Comparison of ENCODE assay signal across 8 mouse cellular contexts in genomic region chr1:131527281-131528080, GRCm38 (mm10). TPM values are rescaled to one million over a fixed set of nuclear protein-coding genes. Genes with fewer than 3 reads are reported as not detected.
A peak's percentile ranks its signal among the peaks of the same experiment; 100 is the strongest.
DNase-seq lines count a peak whose midpoint lies in the region; ATAC-seq and TF ChIP-seq lines count a peak whose summit lies in the region.

Gene Srgap2 (minus strand): TSS chr1:131527352.
Gene Fam72a (plus strand): TSS chr1:131527903.

- no peaks in the 10 kb centered on the region for H3K9me3 ChIP-seq in CH12.LX (replicated peaks; ENCODE audit: low read length)
- H3K9me3 ChIP-seq in forebrain, embryonic 11.5 days (ENCODE audit: control insufficient read depth, low read length) = no peaks in the 10 kb centered on the region
- H3K9me3 ChIP-seq in heart, embryonic 16.5 days (replicated peaks; ENCODE audit: control insufficient read depth, low read length) = no peaks in the 10 kb centered on the region
- no peaks in the 10 kb centered on the region for H3K9me3 ChIP-seq in liver, embryonic 15.5 days (replicated peaks)
- no peaks in the 10 kb centered on the region for H3K9me3 ChIP-seq in neural tube, embryonic 12.5 days

- under 1% methylated on average over 44 of the region's 44 CpGs for WGBS in forebrain, embryonic 11.5 days
- WGBS in heart, embryonic 16.5 days = under 1% methylated on average over 44 of the region's 44 CpGs
- under 1% methylated on average over 44 of the region's 44 CpGs for whole genome bisulfite sequencing in liver, embryonic 15.5 days (ENCODE audit: insufficient replicate concordance)
- WGBS in neural tube, embryonic 12.5 days = under 1% methylated on average over 44 of the region's 44 CpGs

- dilution Hi-C loops in CH12.LX (cut with MboI; ENCODE audit: extremely low pct_ligation_motif_present, extremely low pct_unique_long_range_greater_than_20kb, low sequenced_read_pairs) = no loop called here

- H3K4me1 ChIP-seq in CH12.LX (ENCODE audit: control insufficient read depth in 1 of 2, insufficient read depth in 2 of 2) = peaks cover 6 to 44% of the 10 kb centered on the region in 2 experiments
- peaks cover 14% of the 10 kb centered on the region for H3K4me1 ChIP-seq in forebrain, embryonic 11.5 days (replicated peaks; ENCODE audit: control insufficient read depth, insufficient read depth, low read length)
- peaks cover 32% of the 10 kb centered on the region for H3K4me1 ChIP-seq in heart, embryonic 16.5 days (ENCODE audit: control insufficient read depth, insufficient read depth, low read length)
- peaks cover 54% of the 10 kb centered on the region for H3K4me1 ChIP-seq in liver, embryonic 15.5 days (replicated peaks)
- H3K4me1 ChIP-seq in neural tube, embryonic 12.5 days = peaks cover 44% of the 10 kb centered on the region

- peaks cover 57% of the 10 kb centered on the region for H3K79me2 ChIP-seq in CH12.LX (replicated peaks; ENCODE audit: control insufficient read depth, extremely low read depth, insufficient read depth, poor library complexity, severe bottlenecking)

- peak within 1 kb of the TSS; percentile 91 for H3K4me2 ChIP-seq in CH12.LX (ENCODE audit: insufficient read depth, low read depth, poor library complexity, severe bottlenecking)
- H3K4me2 ChIP-seq in forebrain, embryonic 11.5 days (ENCODE audit: low read depth, low read length, severe bottlenecking) = peak within 1 kb of the TSS; percentile 91
- peak within 1 kb of the TSS; percentile 95 for H3K4me2 ChIP-seq in heart, embryonic 16.5 days (ENCODE audit: low read depth, low read length)
- peak within 1 kb of the TSS; percentile 99 for H3K4me2 ChIP-seq in liver, embryonic 15.5 days
- H3K4me2 ChIP-seq in neural tube, embryonic 12.5 days (replicated peaks) = peak within 1 kb of the TSS; percentile 96

- in situ Hi-C loops in CH12.LX (cut with MboI; ENCODE audit: low pct_ligation_motif_present, low pct_unique_long_range_greater_than_20kb, low sequenced_read_pairs) = no loop called here

- DNase-seq in CH12.LX (ENCODE audit: extremely low read depth) = peak; percentile 100
- DNase-seq in c-Kit-positive CD71-positive TER-119-negative erythroid progenitor cells, embryonic 14.5 days (ENCODE audit: low read depth) = peak; percentile 98
- peak; percentile 97 for DNase-seq in forebrain, embryonic 11.5 days (ENCODE audit: low spot score)
- DNase-seq in kidney, postnatal 36 days = peak; percentile 97 to 99
- DNase-seq in telencephalon, adult 2 months (ENCODE audit: low read depth, low spot score) = peak; percentile 100

- H3K36me3 ChIP-seq in CH12.LX (replicated peaks in 1 of 2; ENCODE audit: control insufficient read depth in 1 of 2, insufficient read depth in 1 of 2, low read length in 1 of 2) = peaks cover 0 to 14% of the 10 kb centered on the region in 2 experiments
- H3K36me3 ChIP-seq in forebrain, embryonic 11.5 days (ENCODE audit: control insufficient read depth, insufficient read depth, low read length) = no peaks in the 10 kb centered on the region
- H3K36me3 ChIP-seq in heart, embryonic 16.5 days (ENCODE audit: control insufficient read depth, insufficient read depth) = no peaks in the 10 kb centered on the region
- no peaks in the 10 kb centered on the region for H3K36me3 ChIP-seq in liver, embryonic 15.5 days (replicated peaks)
- no peaks in the 10 kb centered on the region for H3K36me3 ChIP-seq in neural tube, embryonic 12.5 days

- peak within 1 kb of the TSS; percentile 86 to 96 (median 86) for H3K4me3 ChIP-seq in CH12.LX (replicated peaks in 1 of 3; ENCODE audit: low read depth in 2 of 3, low read length in 2 of 3, poor library complexity in 1 of 3)
- H3K4me3 ChIP-seq in forebrain, embryonic 11.5 days (ENCODE audit: low read depth, low read length) = peak within 1 kb of the TSS; percentile 80
- peak within 1 kb of the TSS; percentile 84 for H3K4me3 ChIP-seq in heart, embryonic 16.5 days (ENCODE audit: low read length)
- H3K4me3 ChIP-seq in liver, embryonic 15.5 days (replicated peaks) = peak within 1 kb of the TSS; percentile 90
- peak within 1 kb of the TSS; percentile 60 for H3K4me3 ChIP-seq in neural tube, embryonic 12.5 days

- peak; percentile 92 for TF ChIP-seq POLR2A in CH12.LX (IDR thresholded peaks at IDR 0.05; ENCODE audit: low read depth, low read length)

- no peaks in the 10 kb centered on the region for H3K27me3 ChIP-seq in CH12.LX (replicated peaks)
- H3K27me3 ChIP-seq in forebrain, embryonic 11.5 days (ENCODE audit: control insufficient read depth, insufficient read depth, low read length) = no peaks in the 10 kb centered on the region
- H3K27me3 ChIP-seq in heart, embryonic 16.5 days (ENCODE audit: control insufficient read depth, insufficient read depth, low read length) = no peaks in the 10 kb centered on the region
- H3K27me3 ChIP-seq in liver, embryonic 15.5 days = no peaks in the 10 kb centered on the region
- H3K27me3 ChIP-seq in neural tube, embryonic 12.5 days (replicated peaks) = no peaks in the 10 kb centered on the region

- no peak for TF ChIP-seq RAD21 in CH12.LX (IDR thresholded peaks at IDR 0.05; ENCODE audit: low read depth, low read length)

- TF ChIP-seq EP300 in CH12.LX (IDR thresholded peaks at IDR 0.05; ENCODE audit: low read length) = no peak

- peak within 1 kb of the TSS; percentile 88 for H3K27ac ChIP-seq in CH12.LX (ENCODE audit: insufficient read depth, low read depth)
- H3K27ac ChIP-seq in forebrain, embryonic 11.5 days (ENCODE audit: low read depth, low read length) = peak within 1 kb of the TSS; percentile 90
- H3K27ac ChIP-seq in heart, embryonic 16.5 days (ENCODE audit: low read length) = peak within 1 kb of the TSS; percentile 91
- peak within 1 kb of the TSS; percentile 94 for H3K27ac ChIP-seq in liver, embryonic 15.5 days (replicated peaks)
- peak within 1 kb of the TSS; percentile 75 for H3K27ac ChIP-seq in neural tube, embryonic 12.5 days

- peak within 1 kb of the TSS; percentile 62 for H3K9ac ChIP-seq in CH12.LX (ENCODE audit: insufficient read depth, low read depth)
- peak within 1 kb of the TSS; percentile 86 for H3K9ac ChIP-seq in forebrain, embryonic 11.5 days (ENCODE audit: low read length)
- peak within 1 kb of the TSS; percentile 85 for H3K9ac ChIP-seq in heart, embryonic 16.5 days (ENCODE audit: low read length)
- H3K9ac ChIP-seq in liver, embryonic 15.5 days = peak within 1 kb of the TSS; percentile 90
- peak within 1 kb of the TSS; percentile 70 for H3K9ac ChIP-seq in neural tube, embryonic 12.5 days

- no peak for TF ChIP-seq CTCF in CH12.LX (conservative IDR thresholded peaks at IDR 0.05 in 1 of 2, IDR thresholded peaks at IDR 0.05 in 1 of 2; ENCODE audit: low read depth in 2 of 2, low read length in 2 of 2)

- ATAC-seq in forebrain, embryonic 11.5 days (replicated peaks; ENCODE audit: low FRiP score) = peak; percentile 95
- peak; percentile 94 for ATAC-seq in heart, embryonic 16.5 days (replicated peaks; ENCODE audit: extremely low read depth, insufficient read depth, low FRiP score)
- ATAC-seq in liver, embryonic 15.5 days (ENCODE audit: insufficient read depth) = peak; percentile 94
- peak; percentile 98 for ATAC-seq in neural tube, embryonic 12.5 days (ENCODE audit: low FRiP score, low read depth)

TF ChIP-seq in CH12.LX, 34 proteins besides CTCF, POLR2A, EP300 and RAD21 (continues in another document):
- TF ChIP-seq USF1 (IDR thresholded peaks at IDR 0.05; ENCODE audit: low read depth, low read length) = no peak
- TF ChIP-seq HCFC1 (IDR thresholded peaks at IDR 0.05; ENCODE audit: low read depth, low read length) = peak; percentile 61
- TF ChIP-seq NRF1 (IDR thresholded peaks at IDR 0.05; ENCODE audit: low read depth, low read length) = 0 out of 2 replicates have a peak, but pooled peaks have one; percentile 19
- TF ChIP-seq POLR2AphosphoS2 (IDR thresholded peaks at IDR 0.05; ENCODE audit: low read depth, low read length) = peak; percentile 94
- TF ChIP-seq ZMIZ1 (IDR thresholded peaks at IDR 0.05; ENCODE audit: low read depth, low read length) = peak; percentile 95
- peak; percentile 99 for TF ChIP-seq SIN3A (IDR thresholded peaks at IDR 0.05; ENCODE audit: low read length)
- peak; percentile 54 for TF ChIP-seq IRF4 (IDR thresholded peaks at IDR 0.05; ENCODE audit: low read depth, low read length)
- TF ChIP-seq ZNF384 (IDR thresholded peaks at IDR 0.05; ENCODE audit: low read depth, low read length) = no peak
- TF ChIP-seq ELF1 (IDR thresholded peaks at IDR 0.05; ENCODE audit: low read depth, low read length) = peak; percentile 83
- no peak for TF ChIP-seq PAX5 (IDR thresholded peaks at IDR 0.05; ENCODE audit: low read length)
- 0 out of 2 replicates have a peak, but pooled peaks have one; percentile 8 for TF ChIP-seq CHD1 (IDR thresholded peaks at IDR 0.05; ENCODE audit: low read depth, low read length)
- no peak; the same call in 1 of the 2 replicates for TF ChIP-seq UBTF (IDR thresholded peaks at IDR 0.05; ENCODE audit: low read depth, low read length)
- peak; percentile 81 for TF ChIP-seq TCF12 (IDR thresholded peaks at IDR 0.05; ENCODE audit: low read depth, low read length)
- TF ChIP-seq CHD2 (IDR thresholded peaks at IDR 0.05; ENCODE audit: low read length) = peak; percentile 91
- peak; percentile 59 for TF ChIP-seq MEF2A (IDR thresholded peaks at IDR 0.05; ENCODE audit: borderline replicate concordance, low read depth, low read length)
- TF ChIP-seq MAZ (IDR thresholded peaks at IDR 0.05; ENCODE audit: low read depth, low read length) = peak; percentile 20
- peak; percentile 93 for TF ChIP-seq MAX (IDR thresholded peaks at IDR 0.05; ENCODE audit: low read length)
- peak; percentile 97 for TF ChIP-seq NELFE (IDR thresholded peaks at IDR 0.05; ENCODE audit: low read depth, low read length)

RNA-seq across cellular contexts. Expression of gene Srgap2, which starts in this region (rescaled TPM):
- total RNA-seq in CH12.LX (2012; rRNA removed) = 19.9 and 28.1 TPM in 2 replicates
- 8.9 and 9.7 TPM in 2 replicates for total RNA-seq in CH12.LX (2014; rRNA removed)
- 21.6 and 26.8 TPM in 2 replicates for polyA plus RNA-seq in CH12.LX (2012; ENCODE audit: insufficient read length, low read depth)
- 19.4 and 24.8 TPM in 2 replicates for polyA plus RNA-seq in forebrain, embryonic 11.5 days (2014; fragmentation: Nextera tagmentation; extraction: Ambion mirVana)
- polyA plus RNA-seq in heart, embryonic 16.5 days (2015; fragmentation: Nextera tagmentation; extraction: Ambion mirVana) = 13.3 and 16.6 TPM in 2 replicates
- 3.8 and 4.3 TPM in 2 replicates for polyA plus RNA-seq in liver, embryonic 15.5 days (2015; fragmentation: Nextera tagmentation; extraction: Ambion mirVana)
- polyA plus RNA-seq in neural tube, embryonic 12.5 days (2016; fragmentation: Nextera tagmentation; extraction: Ambion mirVana) = 13.5 and 14.2 TPM in 2 replicates

RNA-seq across cellular contexts. Expression of gene Fam72a, which starts in this region (rescaled TPM):
- total RNA-seq in CH12.LX (2012; rRNA removed) = 10.5 and 12.7 TPM in 2 replicates
- 18.9 and 22.4 TPM in 2 replicates for total RNA-seq in CH12.LX (2014; rRNA removed)
- 19.1 and 21.7 TPM in 2 replicates for polyA plus RNA-seq in CH12.LX (2012; ENCODE audit: insufficient read length, low read depth)
- polyA plus RNA-seq in forebrain, embryonic 11.5 days (2014; fragmentation: Nextera tagmentation; extraction: Ambion mirVana) = 5.6 and 5.9 TPM in 2 replicates
- polyA plus RNA-seq in heart, embryonic 16.5 days (2015; fragmentation: Nextera tagmentation; extraction: Ambion mirVana) = 2.4 and 3.2 TPM in 2 replicates
- polyA plus RNA-seq in liver, embryonic 15.5 days (2015; fragmentation: Nextera tagmentation; extraction: Ambion mirVana) = 1.3 and 1.5 TPM in 2 replicates
- 2.4 and 3.4 TPM in 2 replicates for polyA plus RNA-seq in neural tube, embryonic 12.5 days (2016; fragmentation: Nextera tagmentation; extraction: Ambion mirVana)

Comparison
In these comparisons a context has a peak if more than half of its experiments do, and no peak if none do; other contexts are left out.
1. Peak in every context shown above with its lines: DNase-seq, ATAC-seq, H3K4me3 ChIP-seq and H3K27ac ChIP-seq.